Mouse (Mus musculus) neural tube, embryonic 11.5 days (tissue): ENCODE data around the gene C3ar1. TPM values are rescaled to one million over a fixed set of nuclear protein-coding genes. Genes with fewer than 3 reads are reported as not detected.
A peak's percentile ranks its signal among the peaks of the same experiment; 100 is the strongest.

Experiments used
- ATAC-seq: fragments of 200-750 bp; cut with Nextera tagmentation; 2 replicates; pipeline ENCODE4 v1.8.0; 2017; ENCODE audit warnings: moderate number of reproducible peaks, mild to moderate bottlenecking, moderate TSS enrichment, moderate library complexity; ENCODE audit not compliant: insufficient read depth, low FRiP score, low TSS enrichment
- DNase-seq: peaks from one replicate; pipeline ENCODE4 v3.0.0-alpha.2; 2015; ENCODE audit warnings: low spot score
- H3K27ac ChIP-seq: fragments of 300-500 bp; sonication (generic); 2 replicates; pipeline ENCODE4 v1.5.1; 2014; ENCODE audit warnings: low read depth, mild to moderate bottlenecking, low read length
- H3K27me3 ChIP-seq: fragments of 300-500 bp; sonication (generic); 2 replicates; pipeline ENCODE4 v1.6.1; 2014; ENCODE audit warnings: mild to moderate bottlenecking, low read length, mixed read lengths; ENCODE audit not compliant: control insufficient read depth, insufficient read depth
- H3K36me3 ChIP-seq: fragments of 300-500 bp; sonication (generic); 2 replicates; pipeline ENCODE4 v1.6.1; 2014; ENCODE audit warnings: mild to moderate bottlenecking, low read length, moderate library complexity, mixed read lengths; ENCODE audit not compliant: control insufficient read depth, insufficient read depth
- H3K4me1 ChIP-seq: fragments of 300-500 bp; sonication (generic); 2 replicates; pipeline ENCODE4 v1.6.1; 2014; ENCODE audit warnings: low read length, mixed read lengths; ENCODE audit not compliant: control insufficient read depth, insufficient read depth
- H3K4me2 ChIP-seq: fragments of 300-500 bp; sonication (generic); 2 replicates; pipeline ENCODE4 v1.6.1; 2014; ENCODE audit warnings: low read depth, mild to moderate bottlenecking, moderate library complexity
- H3K4me3 ChIP-seq: fragments of 300-500 bp; sonication (generic); 2 replicates; pipeline ENCODE4 v1.5.1; 2014; ENCODE audit warnings: low read depth, low read length
- H3K9ac ChIP-seq: fragments of 300-500 bp; sonication (generic); 2 replicates; pipeline ENCODE4 v1.6.1; 2014; ENCODE audit warnings: mild to moderate bottlenecking, low read length
- H3K9me3 ChIP-seq: fragments of 300-500 bp; sonication (generic); 2 replicates; pipeline ENCODE4 v1.6.1; 2016; ENCODE audit warnings: low read length; ENCODE audit not compliant: control insufficient read depth
- WGBS: fragments of 180-500 bp; shearing (Covaris S2); extraction: QIAGEN DNeasy Blood & Tissue Kit; methylation state at CpG from one replicate; pipeline ENCODE4 v1.1.7; 2014; 5-methylcytosine and 5-hydroxymethylcytosine counted together
- polyA plus RNA-seq: library from polyadenylated mRNA; unstranded; fragments of >200 nt; fragmentation: Nextera tagmentation; extraction: Ambion mirVana; gene quantifications from 2 replicates; pipeline ENCODE4 v1.2.1, GENCODE M21; 2014

The C3ar1 gene
- polyA plus RNA-seq, 1 experiment from 2014 or later: 1.8 TPM

- ATAC-seq: peak; percentile 100
- Histone ChIP-seq H3K4me2 (peak overlapping the region; percentile 58), H3K4me3 (peak overlapping the region; percentile 52), H3K9me3 (no peaks in the 10 kb centered on the region), H3K27ac (peak overlapping the region; percentile 96), H3K4me1 (no peaks in the 10 kb centered on the region), H3K9ac (peak overlapping the region; percentile 73), H3K27me3 (no peaks in the 10 kb centered on the region), H3K36me3 (no peaks in the 10 kb centered on the region)
- DNase-seq: peak; percentile 95
- WGBS: under 1% methylated on average over 30 of the region's 30 CpGs
Measured at GRCm38 (mm10) chr6:122810615-122811279, 45.2 kb downstream of the C3ar1 start.

GRCm38 (mm10) chr6:122810022-122810614, 45.8 kb downstream of the C3ar1 start:
- DNase-seq (no peak), ATAC-seq (no peak; the same call in 1 of the 2 replicates)
- H3K4me1 ChIP-seq: no peaks in the 10 kb centered on the region
- WGBS: 0% methylated on average over 11 of the region's 11 CpGs
- no peaks in the 10 kb centered on the region for H3K9me3 ChIP-seq
- H3K9ac ChIP-seq: peak overlapping the region; percentile 47
- H3K27ac ChIP-seq: peak overlapping the region; percentile 58
- no peaks in the 10 kb centered on the region for H3K27me3 ChIP-seq
- H3K36me3 ChIP-seq: no peaks in the 10 kb centered on the region
- H3K4me3 ChIP-seq: peak overlapping the region; percentile 52
- H3K4me2 ChIP-seq: peak overlapping the region; percentile 58

- Histone ChIP-seq H3K4me2 (no peak overlapping the region), H3K9ac (no peak overlapping the region), H3K9me3 (no peaks in the 10 kb centered on the region), H3K36me3 (no peaks in the 10 kb centered on the region), H3K27ac (no peak overlapping the region), H3K4me1 (0 out of 2 replicates have a peak, but pooled peaks cover 2% of the 10 kb centered on the region), H3K4me3 (no peak overlapping the region), H3K27me3 (0 out of 2 replicates have a peak, but pooled peaks cover 11% of the 10 kb centered on the region)
- WGBS: 35% methylated on average over 5 of the region's 5 CpGs
- DNase-seq (peak; percentile 71), ATAC-seq (no peak)
Measured at GRCm38 (mm10) chr6:122804418-122804817, 51.5 kb downstream of the C3ar1 start.

- Histone ChIP-seq H3K4me1 (0 out of 2 replicates have a peak, but pooled peaks cover 2% of the 10 kb centered on the region), H3K4me2 (peak overlapping the region; percentile 65), H3K27me3 (0 out of 2 replicates have a peak, but pooled peaks cover 11% of the 10 kb centered on the region), H3K9ac (peak overlapping the region; percentile 43), H3K4me3 (peak overlapping the region; percentile 50), H3K36me3 (no peaks in the 10 kb centered on the region), H3K9me3 (no peaks in the 10 kb centered on the region), H3K27ac (no peak overlapping the region)
- ATAC-seq: peak; percentile 32
- WGBS: 2% methylated on average over 34 of the region's 34 CpGs
- no peak for DNase-seq
Measured at GRCm38 (mm10) chr6:122801801-122802514, 54.0 kb downstream of the C3ar1 start.

- Histone ChIP-seq H3K4me2 (peak within 1 kb of the TSS; percentile 65), H3K4me3 (peak within 1 kb of the TSS; percentile 50), H3K27me3 (0 out of 2 replicates have a peak, but pooled peaks cover 11% of the 10 kb centered on the region), H3K27ac (no peak within 1 kb of the TSS), H3K4me1 (0 out of 2 replicates have a peak, but pooled peaks cover 2% of the 10 kb centered on the region), H3K9ac (peak within 1 kb of the TSS; percentile 43), H3K9me3 (no peaks in the 10 kb centered on the region), H3K36me3 (no peaks in the 10 kb centered on the region)
- peak; percentile 66 for DNase-seq
- under 1% methylated on average over 46 of the region's 46 CpGs for WGBS
- peak; percentile 82 for ATAC-seq
Measured at GRCm38 (mm10) chr6:122801301-122801800, 54.6 kb downstream of the C3ar1 start, which contains the start of gene Slc2a3. Gene Slc2a3 (minus strand): TSS chr6:122801640.

- DNase-seq: no peak
- 38% methylated on average over 10 of the region's 10 CpGs for WGBS
- peak overlapping the region; percentile 50 for H3K4me3 ChIP-seq
- H3K27ac ChIP-seq: no peak overlapping the region
- 0 out of 2 replicates have a peak, but pooled peaks cover 11% of the 10 kb centered on the region for H3K27me3 ChIP-seq
- no peaks in the 10 kb centered on the region for H3K9me3 ChIP-seq
- H3K36me3 ChIP-seq: no peaks in the 10 kb centered on the region
- no peak for ATAC-seq
- H3K9ac ChIP-seq: peak overlapping the region; percentile 43
- peak overlapping the region; percentile 65 for H3K4me2 ChIP-seq
- 0 out of 2 replicates have a peak, but pooled peaks cover 2% of the 10 kb centered on the region for H3K4me1 ChIP-seq
Measured at GRCm38 (mm10) chr6:122800640-122801300, 55.2 kb downstream of the C3ar1 start.
